Mouse (Mus musculus) mesoderm, embryonic 11.5 days (tissue): ENCODE results near the gene Gpr139.

Source experiments
- DNase-seq: peaks from one replicate; pipeline ENCODE4 v3.0.0-alpha.2; 2012; ENCODE audit warnings: low read depth, low spot score

Gene Gpr139

DNA sequence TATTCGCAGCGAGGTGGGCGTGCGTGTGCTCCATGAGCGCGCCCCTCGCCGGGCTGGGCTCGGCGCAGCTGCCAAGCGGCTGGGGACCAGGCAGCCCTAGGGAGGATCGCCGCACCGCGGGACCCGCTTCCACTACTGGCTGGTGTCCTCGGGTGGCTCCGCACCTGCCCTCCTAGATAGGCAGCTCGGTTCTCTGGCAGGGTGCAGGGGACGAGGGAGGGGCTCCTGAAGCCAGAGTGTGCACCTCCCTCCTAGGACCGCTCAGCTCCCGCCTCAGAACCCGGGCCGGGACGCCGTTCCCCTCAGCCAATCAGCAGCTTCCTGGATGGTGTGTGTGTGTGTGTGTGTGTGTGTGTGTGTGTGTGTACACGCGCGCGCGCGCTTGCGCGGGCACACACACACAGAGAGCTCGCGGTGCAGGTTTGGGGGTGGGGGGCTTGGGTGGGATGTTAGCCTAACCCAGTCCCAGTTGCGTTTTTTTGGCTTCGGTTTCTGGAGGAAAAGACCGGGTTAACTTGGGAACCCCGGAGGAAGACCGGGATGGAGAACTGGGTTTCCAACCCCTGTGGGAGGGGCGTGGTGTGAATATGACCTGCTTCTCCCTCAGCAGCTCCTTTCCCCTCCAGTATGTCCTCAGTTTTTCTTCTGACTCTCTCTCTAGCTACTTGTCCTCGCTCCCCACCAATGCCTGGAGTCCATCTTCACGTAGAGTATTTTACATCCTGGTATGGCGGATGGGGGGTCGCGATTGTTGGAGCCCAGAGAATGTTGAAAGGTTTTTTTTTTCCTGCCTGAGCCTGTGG is at the start of gene Gpr139:
Gpr139 (minus strand) TSS at position 263 of the 803 bp plus-strand sequence.
- DNase-seq = peak; percentile 52

DNA sequence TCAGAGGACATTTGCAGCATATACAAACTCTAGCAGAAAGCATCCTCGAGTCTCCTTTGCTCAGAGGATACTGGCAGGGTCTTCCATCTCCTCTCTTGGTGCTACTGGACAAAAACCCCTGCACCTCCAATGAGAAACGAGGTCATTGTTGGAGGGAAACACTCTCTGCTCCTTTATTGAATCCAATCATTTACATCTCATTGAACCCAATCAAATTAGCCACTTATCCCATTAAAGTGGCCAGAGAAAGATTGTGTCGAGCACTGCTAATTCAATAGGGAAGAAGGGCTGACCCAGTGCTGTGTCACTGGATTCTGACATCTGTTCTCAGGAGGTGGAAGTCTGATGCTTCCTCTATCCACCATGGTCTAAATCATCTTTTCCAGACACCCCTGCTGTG is 46.6 kb upstream of the Gpr139 start:
- no peak for DNase-seq

DNA sequence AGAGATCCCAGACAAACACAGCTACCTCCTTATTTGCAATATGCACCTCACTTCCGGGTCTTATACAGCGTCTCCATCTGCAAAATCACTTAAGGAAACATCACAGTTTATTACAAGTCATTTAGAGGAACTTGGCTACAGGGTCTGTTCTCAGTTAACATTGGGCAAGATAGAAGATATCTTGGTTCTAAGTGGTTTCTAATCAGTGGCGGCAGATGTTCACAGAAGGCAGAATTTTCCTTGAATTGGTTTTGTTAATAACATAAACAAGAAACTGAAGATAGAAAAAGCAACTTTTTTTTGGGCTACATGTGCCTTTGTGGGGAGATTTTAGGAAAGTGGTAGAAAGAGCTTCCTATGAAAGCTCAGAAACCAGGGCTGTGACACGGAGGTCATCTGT is 38.3 kb upstream of the Gpr139 start:
- DNase-seq = no peak

DNA sequence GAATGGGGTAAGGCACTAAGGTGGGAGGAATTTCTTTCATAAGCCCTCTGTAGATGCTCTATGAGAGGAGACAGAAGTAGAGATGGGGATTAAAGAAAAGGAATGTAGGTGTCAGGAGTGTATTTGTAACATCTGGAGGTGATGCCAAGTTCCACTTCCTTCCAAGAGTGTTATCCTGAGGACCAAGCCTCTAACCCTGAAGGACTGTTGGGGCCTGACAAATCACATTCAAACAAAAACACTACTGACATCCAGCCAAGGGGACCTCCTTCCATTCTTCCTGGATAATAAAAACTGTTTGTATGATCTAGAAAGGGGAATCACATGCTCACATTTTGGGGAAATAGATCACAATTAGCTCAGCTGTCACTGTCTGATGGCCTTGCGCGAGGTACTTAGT is 34.7 kb upstream of the Gpr139 start:
- DNase-seq = no peak

DNA sequence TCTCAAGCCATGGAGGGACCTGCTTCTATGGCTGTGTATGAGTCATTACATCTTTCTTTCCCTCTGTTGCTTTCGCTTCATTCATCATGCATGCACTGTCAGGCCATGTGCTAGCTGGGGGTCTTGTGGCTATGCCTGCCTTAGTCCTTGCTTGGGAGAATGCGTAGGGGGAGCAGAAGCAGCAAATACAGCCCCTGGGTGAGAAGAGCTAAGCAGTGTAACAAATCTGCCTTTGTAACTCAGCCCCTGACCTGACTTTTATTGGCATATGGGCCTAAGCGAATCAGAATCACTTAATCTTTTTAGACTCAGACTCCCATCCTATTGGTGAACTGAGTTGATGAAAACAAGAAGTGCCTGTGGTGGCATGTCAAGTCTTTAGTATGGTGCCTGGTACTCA is 22.8 kb upstream of the Gpr139 start:
- DNase-seq = no peak

DNA sequence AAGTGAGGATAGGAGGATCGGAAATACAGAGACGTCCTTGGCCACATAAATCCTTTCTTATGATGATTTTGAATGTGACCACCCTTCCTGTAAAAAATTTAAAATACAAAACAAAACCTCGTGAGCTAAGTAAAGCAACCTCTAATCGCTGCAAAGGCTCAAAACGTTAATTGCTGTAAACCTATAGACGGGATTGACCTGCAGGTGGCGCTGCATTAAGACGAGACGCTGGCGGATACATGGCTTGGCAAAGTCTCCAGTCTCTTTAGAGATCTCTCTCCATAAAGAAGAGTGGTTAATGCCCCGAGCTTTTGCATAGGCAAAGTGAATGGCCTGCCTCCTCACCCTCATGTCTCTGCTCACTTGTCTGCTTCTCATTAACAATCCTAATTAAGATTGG is 2.0 kb upstream of the Gpr139 start:
- DNase-seq = peak; percentile 39

DNA sequence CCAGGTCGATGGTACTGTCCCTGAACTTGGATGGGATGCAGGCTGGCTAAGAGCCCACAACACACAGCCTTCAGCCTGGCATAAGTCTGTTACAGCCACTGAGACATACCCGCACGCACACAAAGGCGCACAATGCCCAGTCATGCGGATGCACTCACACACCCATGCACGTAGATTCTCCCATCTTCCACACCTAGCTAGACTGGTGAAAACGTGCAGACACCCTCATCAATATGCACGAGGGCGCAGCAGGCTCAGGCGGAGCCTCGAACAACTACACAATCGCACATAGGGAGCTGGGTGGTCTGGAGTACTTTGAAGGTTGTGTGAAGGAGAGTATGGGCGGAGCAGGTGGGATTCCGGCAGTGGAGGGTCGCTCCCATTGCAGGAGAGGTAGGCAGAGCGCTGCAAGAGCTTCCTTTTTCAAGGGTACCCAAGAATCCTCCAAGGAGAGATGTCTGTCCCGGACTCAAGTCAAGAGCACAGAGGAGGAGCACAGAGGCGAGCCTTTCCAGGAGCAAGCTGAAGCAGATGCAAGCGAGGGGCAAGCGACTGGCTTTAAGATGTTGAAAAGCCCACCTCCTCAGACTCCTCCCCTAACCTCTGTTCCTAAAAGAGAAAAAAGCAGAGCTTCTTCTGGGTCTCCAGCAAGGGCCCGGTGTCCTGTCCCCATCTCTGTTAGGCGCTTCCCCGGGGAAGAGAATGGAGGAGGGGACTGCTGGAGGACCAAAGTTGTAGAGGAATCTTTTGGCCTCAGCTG is 958 bp upstream of the Gpr139 start:
- DNase-seq = peak; percentile 12

DNA sequence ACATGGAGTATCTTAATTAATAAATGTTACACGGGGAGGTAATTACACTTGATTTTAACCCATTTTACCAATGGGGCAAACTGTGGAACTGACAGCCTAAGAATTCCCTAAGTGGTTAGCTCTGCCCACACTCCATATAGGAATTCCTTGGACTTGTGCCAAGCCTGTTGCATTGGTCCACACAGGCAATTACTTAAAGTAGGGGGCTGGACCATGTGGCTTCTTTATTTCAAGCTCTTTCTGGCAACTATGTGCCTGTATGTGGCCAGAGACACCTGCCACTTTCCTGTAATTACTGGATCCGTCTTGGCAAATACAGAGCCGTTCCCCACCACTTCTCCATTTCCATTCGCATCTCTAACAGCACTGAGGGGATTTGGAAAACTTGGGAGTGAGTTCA is 3.4 kb downstream of the Gpr139 start:
- DNase-seq = peak; percentile 9

DNA sequence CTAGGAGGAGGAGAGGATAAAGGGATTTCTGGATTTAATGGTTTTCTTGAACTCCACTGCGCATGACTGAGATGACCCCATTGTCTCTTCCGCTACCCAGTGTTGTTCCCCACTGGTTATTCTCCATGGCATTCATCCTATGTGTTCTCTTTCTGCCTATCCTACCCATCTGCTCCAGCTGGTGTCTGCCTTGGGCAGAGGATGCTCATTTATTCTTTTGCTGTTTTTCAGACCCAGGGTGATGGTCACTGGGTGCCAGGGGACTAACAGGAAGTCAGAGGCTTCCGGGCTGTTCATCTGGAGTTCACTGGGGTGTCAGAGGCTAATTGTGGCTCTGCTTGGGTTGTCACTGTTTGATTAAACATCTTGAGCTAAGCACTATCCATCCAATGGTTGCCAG is 24.4 kb downstream of the Gpr139 start:
- DNase-seq = peak; percentile 20

DNA sequence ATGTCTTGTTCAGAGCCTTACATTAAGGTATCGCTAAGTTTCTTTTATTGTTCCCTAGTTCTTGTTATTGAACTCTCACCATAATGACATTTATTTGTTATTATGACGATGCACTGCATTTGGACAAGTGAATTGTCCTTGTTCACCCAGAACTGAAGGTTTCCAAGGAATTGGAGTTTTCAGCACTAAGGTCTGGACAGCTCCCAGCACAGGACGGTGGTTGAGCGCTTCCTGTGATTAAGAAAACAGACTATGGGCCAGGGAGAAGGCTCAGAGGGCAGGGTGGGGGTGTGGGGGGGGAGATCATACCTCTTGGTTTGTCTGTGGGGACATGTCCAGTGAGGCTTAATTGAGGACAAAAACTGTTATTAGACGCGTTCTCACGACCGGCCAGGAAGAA is 72.6 kb downstream of the Gpr139 start:
- DNase-seq = peak; percentile 72

DNA sequence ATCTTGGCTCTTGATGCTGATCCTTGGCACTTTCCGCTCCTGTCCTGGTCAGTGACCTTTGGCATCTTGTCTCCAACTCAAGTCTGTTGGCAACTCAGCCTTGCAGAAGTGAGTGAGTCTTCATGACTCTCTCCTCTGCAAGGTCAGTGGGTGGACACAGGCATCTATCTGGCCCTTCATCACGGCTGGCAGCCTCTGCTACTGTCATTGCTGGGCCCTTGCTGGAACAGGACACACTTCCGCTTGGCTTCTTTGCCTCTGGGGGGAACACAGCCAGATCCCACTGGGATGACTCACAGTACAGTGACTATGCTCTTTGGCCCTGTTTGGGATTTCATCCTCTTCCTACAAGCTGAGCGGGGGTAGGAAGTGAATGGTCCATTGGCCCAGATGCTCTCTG is 78.5 kb downstream of the Gpr139 start:
- DNase-seq = no peak

DNA sequence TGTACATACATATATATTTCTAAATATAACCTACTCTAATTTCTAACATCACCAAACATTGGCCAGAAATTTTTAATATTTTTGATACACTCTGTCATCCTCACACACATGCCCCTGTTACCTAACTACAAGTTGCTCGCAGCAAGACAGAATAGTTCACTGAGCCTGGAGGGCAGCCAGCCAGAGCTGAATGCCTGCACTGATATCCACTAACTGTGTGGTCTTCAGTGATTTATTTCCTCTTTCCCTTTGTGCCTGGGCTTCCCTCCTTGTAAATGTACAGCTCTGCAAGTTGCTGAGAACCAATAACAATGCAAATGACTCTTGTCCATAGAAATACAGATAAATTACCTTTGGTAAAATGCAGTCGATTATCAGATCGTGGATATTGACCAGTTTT is 87.8 kb downstream of the Gpr139 start:
- DNase-seq = peak; percentile 44
